Mouse (Mus musculus) Muller cell, postnatal 12 days (primary cell): ENCODE measurements at regions not wholly inside any gene's neighbourhood (a gene's known extent, or its start where the extent isn't known, plus 50 kb on each side); places are given as distances from the start of the nearest gene placed in this dataset.

Source experiments
- DNase-seq: peaks from one replicate; pipeline ENCODE4 v3.0.0-alpha.2; 2015; ENCODE audit errors: inconsistent ontology term

GRCm38 (mm10) chr12:48705963-48706362 lies 676.5 kb upstream of the Foxg1 start:
- no peak for DNase-seq

GRCm38 (mm10) chr12:48713646-48714045 lies 668.8 kb upstream of the Foxg1 start:
- no peak for DNase-seq

GRCm38 (mm10) chr12:48729851-48730250 lies 652.6 kb upstream of the Foxg1 start:
- DNase-seq = no peak

- DNase-seq = no peak
Observed at GRCm38 (mm10) chr12:48758805-48759396, 623.6 kb upstream of the Foxg1 start.
